Mouse (Mus musculus): ENCODE measurements around the gene Cdk17.

DNA sequence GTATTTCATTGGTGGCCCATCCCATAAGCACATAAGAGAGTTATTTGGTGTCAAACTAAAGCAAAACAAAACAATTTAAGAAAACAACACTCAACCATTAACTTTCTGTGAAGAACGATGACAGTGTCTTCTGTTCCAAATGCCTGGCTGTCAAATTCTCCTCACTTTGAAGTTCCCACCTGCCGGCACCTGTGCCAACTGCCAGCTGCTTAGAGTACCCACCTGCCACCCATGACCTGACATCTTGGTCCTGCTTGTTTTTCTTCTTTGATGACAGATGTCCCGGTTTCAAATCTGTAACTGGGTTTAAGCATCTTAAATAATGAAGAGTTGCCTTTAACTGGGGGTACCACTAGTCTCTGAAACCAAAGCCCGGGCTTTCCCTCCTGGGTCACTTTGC, 14.1 kb upstream of the Cdk17 start:
- TF ChIP-seq POLR2A (IDR thresholded peaks at IDR 0.05; ENCODE audit: control insufficient read depth, low read depth, low read length), result no peak
- TF ChIP-seq CTCF (IDR thresholded peaks at IDR 0.05; ENCODE audit: control insufficient read depth, insufficient read depth, insufficient replicate concordance, low read depth, low read length), result no peak
